Mouse (Mus musculus): ENCODE results near the gene Itga8. TPM values are rescaled to one million over a fixed set of nuclear protein-coding genes. Genes with fewer than 3 reads are reported as not detected.

Itga8 gene
- polyA plus RNA-seq, 1 experiment: 3.4 TPM

DNA sequence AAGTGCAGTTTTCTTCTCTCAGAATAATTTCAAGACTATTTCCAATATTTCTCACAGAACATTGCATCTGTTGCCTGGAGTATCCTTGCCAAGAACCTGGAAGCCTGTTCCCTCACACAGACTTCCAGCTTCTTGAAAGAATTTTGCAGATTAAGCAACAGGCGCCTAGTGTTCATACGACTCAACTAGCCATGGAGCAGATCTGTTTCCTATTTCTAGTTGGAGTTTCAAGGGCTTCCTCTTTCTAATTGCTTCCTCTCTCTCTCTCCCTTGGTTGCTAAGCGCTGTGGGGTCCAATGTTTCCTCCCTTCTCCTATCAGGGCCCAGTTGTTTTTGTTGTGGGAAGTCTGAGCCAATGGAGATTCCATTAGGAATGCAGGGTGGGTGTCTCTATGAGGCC, 7.7 kb downstream of the Itga8 start:
- DNase-seq (ENCODE audit: low read depth): no peak

DNA sequence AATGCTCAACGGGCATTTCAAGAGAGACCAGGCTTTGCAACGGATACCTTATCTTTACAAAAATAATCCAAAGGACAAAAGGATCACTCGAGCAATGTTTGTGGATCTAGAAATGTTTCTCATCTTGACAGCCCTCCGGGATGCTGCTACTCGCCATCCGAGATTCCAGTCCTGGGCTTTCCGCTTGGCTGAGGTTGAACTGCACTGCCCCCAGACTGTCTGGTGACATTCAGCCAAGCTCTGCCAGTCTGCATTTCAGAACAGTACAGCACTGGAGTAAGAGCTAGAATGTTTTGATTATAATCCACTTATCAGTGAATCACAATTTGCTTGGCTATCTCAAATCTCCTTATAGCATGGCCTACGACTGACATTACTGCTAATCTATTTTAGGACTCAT, 8.3 kb downstream of the Itga8 start:
- DNase-seq (ENCODE audit: low read depth): no peak

- no peak for DNase-seq (ENCODE audit: low read depth)
Observed at GRCm38 (mm10) chr2:12292023-12292820, 9.5 kb downstream of the Itga8 start.

GRCm38 (mm10) chr2:12290235-12290634, 11.5 kb downstream of the Itga8 start:
- no peak for DNase-seq (ENCODE audit: low read depth)

DNA sequence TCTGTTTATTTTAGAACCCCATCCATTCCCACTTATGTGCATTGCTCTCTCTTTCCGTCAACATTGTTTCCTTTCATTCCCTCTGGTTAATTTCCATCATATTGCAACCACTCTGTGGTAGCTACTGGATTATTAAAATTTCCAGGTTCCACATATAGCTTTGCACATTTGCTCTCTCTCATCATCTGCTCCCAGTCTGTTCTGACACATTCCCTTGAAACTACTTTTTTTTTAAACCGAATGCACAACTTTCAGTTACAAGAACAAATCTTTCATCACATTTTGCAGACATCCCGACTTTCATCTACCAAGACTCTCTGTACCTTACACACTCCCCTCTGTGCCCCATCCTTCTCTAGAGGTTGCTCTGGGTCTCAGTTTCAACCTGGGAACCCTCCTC, 13.9 kb downstream of the Itga8 start:
- no peak for DNase-seq (ENCODE audit: low read depth)

DNA sequence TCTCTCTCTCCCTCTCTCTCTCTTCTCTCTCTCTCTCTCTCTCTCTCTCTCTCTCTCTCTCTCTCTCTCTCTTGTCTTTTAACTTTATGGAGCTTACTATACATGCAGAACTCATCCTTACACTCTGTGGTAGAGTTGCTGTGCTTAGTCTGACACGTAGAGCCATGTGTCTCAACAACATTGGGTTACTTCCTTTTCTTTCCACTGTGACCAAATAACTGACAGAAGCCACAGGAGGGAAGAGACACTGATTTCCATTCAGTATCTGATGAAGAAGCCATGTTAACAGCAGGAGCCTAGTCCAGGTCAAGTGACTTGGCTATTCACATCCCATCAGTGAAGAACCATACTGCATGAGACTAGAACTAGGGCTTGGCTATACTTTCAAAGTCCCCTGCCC, 21.1 kb downstream of the Itga8 start:
- DNase-seq (ENCODE audit: low read depth): no peak

- DNase-seq (ENCODE audit: low read depth): no peak
Observed at GRCm38 (mm10) chr2:12279070-12279612, 22.6 kb downstream of the Itga8 start.

GRCm38 (mm10) chr2:12256635-12257317, 44.9 kb downstream of the Itga8 start:
- DNase-seq (ENCODE audit: low read depth): no peak

- DNase-seq (ENCODE audit: low read depth): no peak
Observed at GRCm38 (mm10) chr2:12255901-12256300, 45.8 kb downstream of the Itga8 start.

- DNase-seq (ENCODE audit: low read depth): no peak
Observed at GRCm38 (mm10) chr2:12235345-12235744, 66.4 kb downstream of the Itga8 start.

DNA sequence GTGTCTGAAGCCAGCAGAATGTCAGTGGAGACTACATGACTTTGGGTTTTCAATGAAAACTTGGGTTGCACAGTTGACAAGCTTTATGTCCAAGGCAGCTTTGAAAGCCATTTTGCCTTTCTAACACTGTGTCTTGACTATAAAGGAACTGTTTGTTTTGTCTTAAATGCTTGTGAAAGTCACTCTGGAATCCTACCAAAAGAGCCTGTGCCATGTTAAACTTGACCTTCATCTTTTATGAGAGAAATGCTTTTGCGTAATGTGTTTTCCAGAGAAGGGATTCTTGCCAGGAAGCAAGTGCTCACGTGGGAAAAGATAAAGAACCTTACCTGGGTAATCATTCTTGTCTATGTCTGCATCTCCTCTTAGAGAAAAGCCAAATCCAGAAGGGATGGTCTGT, 72.0 kb downstream of the Itga8 start:
- DNase-seq (ENCODE audit: low read depth): peak; percentile 79

- DNase-seq (ENCODE audit: low read depth): no peak
Observed at GRCm38 (mm10) chr2:12228335-12228734, 73.4 kb downstream of the Itga8 start.

DNA sequence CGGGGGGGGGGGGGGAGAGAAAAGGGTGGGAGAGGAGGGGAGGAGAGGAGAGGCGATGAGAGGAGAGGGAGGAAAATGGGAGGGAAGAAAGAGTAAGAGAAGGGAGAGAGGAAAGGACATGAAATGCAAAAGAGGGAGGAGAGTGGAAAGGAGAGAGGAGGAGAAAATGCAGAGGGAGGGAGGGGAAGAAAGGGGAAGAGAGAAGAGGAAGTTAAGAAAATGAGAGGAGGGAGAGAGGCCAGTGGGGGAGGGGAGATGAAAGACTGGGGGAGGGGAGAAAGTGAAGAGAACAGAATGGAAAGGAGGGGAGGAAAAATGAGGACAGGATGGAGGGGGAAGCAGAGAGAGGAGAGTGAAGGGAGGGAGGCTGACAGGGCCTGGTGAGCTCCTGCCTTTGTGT, 74.5 kb downstream of the Itga8 start:
- no peak for DNase-seq (ENCODE audit: low read depth)

- DNase-seq (ENCODE audit: low read depth): no peak
Observed at GRCm38 (mm10) chr2:12226367-12226766, 75.4 kb downstream of the Itga8 start.

- no peak for DNase-seq (ENCODE audit: low read depth)
Observed at GRCm38 (mm10) chr2:12221671-12222070, 80.1 kb downstream of the Itga8 start.

- no peak for DNase-seq (ENCODE audit: low read depth)
Observed at GRCm38 (mm10) chr2:12213464-12213790, 88.3 kb downstream of the Itga8 start.

- DNase-seq (ENCODE audit: low read depth): no peak
Observed at GRCm38 (mm10) chr2:12212662-12213463, 88.9 kb downstream of the Itga8 start.

GRCm38 (mm10) chr2:12208142-12208541, 93.6 kb downstream of the Itga8 start:
- no peak for DNase-seq (ENCODE audit: low read depth)

GRCm38 (mm10) chr2:12206353-12206752, 95.4 kb downstream of the Itga8 start:
- DNase-seq (ENCODE audit: low read depth): no peak

DNA sequence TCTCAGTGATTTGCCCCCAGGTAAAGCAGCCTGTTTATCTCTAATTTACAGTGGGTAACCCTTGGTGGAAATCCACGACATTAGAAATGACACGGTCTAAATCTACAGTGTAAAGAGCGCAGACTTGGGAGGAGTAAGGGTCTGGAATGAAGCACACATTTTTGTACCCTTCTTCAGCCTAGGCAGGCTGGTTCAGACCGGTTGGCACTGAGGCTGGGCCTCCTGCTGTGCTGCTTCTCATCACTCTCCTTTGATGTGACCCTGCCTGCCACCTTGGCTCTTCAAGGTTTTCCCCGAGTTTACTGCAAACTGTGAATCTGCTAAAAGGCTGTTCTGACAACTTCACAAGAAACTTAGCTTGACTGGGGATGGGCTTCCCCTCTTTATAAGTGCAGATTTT, 95.8 kb downstream of the Itga8 start:
- no peak for DNase-seq (ENCODE audit: low read depth)

DNA sequence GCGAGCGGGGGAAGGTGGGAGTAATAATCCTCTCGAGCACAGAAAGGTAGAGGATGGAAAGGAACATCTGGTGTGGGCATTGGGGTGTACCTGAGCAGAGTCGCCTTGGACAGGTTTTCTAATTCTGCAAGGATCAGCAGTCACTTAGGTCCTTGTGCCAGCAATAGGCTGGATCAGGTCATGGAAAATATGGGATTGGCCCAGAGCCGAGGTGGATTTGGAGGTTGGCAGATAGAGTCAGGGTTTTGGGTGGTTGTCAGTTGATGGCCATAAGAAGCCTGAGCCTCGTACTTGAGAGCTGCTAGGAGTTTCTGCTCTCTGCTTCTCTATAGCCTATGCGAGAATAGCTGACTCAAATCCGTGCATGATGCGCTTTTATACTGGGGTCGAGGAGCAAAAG, 98.5 kb downstream of the Itga8 start:
- DNase-seq (ENCODE audit: low read depth): no peak

- DNase-seq (ENCODE audit: low read depth): no peak
Observed at GRCm38 (mm10) chr2:12198699-12199098, 103.0 kb downstream of the Itga8 start.
